Mouse (Mus musculus): Measurements from ENCODE around the gene Plcb4. TPM values are rescaled to one million over a fixed set of nuclear protein-coding genes. Genes with fewer than 3 reads are reported as not detected.

The Plcb4 gene
- total and polyA plus RNA-seq, 3 experiments: not detected

DNA sequence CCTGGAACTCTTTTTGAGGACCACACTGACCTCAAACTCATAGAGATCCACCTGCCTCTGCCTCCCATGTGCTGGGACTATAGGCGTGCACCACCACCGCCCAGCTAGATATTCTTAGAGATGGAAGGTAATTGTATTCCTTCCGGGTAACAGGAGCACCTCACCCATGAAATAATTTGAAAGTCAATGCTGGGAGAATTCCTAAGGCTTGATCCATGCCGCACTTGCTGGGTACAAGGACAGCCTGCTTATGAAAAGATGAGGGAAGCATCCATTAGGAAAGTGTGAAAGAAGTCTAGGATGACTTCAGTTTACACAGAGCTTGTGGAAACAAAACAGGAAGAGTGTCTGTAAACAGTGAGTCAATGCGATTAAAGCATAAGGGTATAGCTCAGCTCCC is 232.9 kb downstream of the Plcb4 start:
- no peak overlapping the region for H3K27ac ChIP-seq (ENCODE audit: insufficient read depth, low read depth)
- TF ChIP-seq E2F4 (IDR thresholded peaks at IDR 0.05; ENCODE audit: insufficient replicate concordance, low read depth, low read length): no peak
- no peak for TF ChIP-seq CHD1 (IDR thresholded peaks at IDR 0.05; ENCODE audit: low read depth, low read length)
- no peak for TF ChIP-seq ZMIZ1 (IDR thresholded peaks at IDR 0.05; ENCODE audit: low read depth, low read length)
- TF ChIP-seq ELF1 (IDR thresholded peaks at IDR 0.05; ENCODE audit: low read depth, low read length): no peak
- TF ChIP-seq BHLHE40 (IDR thresholded peaks at IDR 0.05; ENCODE audit: low read depth, low read length): no peak
- TF ChIP-seq MEF2A (IDR thresholded peaks at IDR 0.05; ENCODE audit: borderline replicate concordance, low read depth, low read length): no peak
- no peak for TF ChIP-seq NRF1 (IDR thresholded peaks at IDR 0.05; ENCODE audit: low read depth, low read length)
- no peak for TF ChIP-seq CTCF (conservative IDR thresholded peaks at IDR 0.05 in 1 of 2, IDR thresholded peaks at IDR 0.05 in 1 of 2; ENCODE audit: low read depth in 2 of 2, low read length in 2 of 2)
- no peak for TF ChIP-seq IRF4 (IDR thresholded peaks at IDR 0.05; ENCODE audit: low read depth, low read length)
- TF ChIP-seq SIN3A (IDR thresholded peaks at IDR 0.05; ENCODE audit: low read length): no peak
- TF ChIP-seq KAT2A (IDR thresholded peaks at IDR 0.05; ENCODE audit: insufficient replicate concordance, low read length): no peak
- no peak for TF ChIP-seq ETS1 (conservative IDR thresholded peaks at IDR 0.05; ENCODE audit: low read depth, low read length)
- no peaks in the 10 kb centered on the region for H3K36me3 ChIP-seq (replicated peaks in 1 of 2; ENCODE audit: control insufficient read depth in 1 of 2, insufficient read depth in 1 of 2, low read length in 1 of 2)
- dilution Hi-C loops (cut with MboI; ENCODE audit: extremely low pct_ligation_motif_present, extremely low pct_unique_long_range_greater_than_20kb, low sequenced_read_pairs) (no loop called here), in situ Hi-C loops (cut with MboI; ENCODE audit: low pct_ligation_motif_present, low pct_unique_long_range_greater_than_20kb, low sequenced_read_pairs) (no loop called here)
- peaks cover 70% of the 10 kb centered on the region for H3K9me3 ChIP-seq (replicated peaks; ENCODE audit: low read length)
- DNase-seq (ENCODE audit: extremely low read depth): no peak
- no peak overlapping the region for H3K4me3 ChIP-seq (replicated peaks in 1 of 3; ENCODE audit: low read depth in 2 of 3, low read length in 2 of 3, poor library complexity in 1 of 3)
- no peaks in the 10 kb centered on the region for H3K4me1 ChIP-seq (ENCODE audit: control insufficient read depth in 1 of 2, insufficient read depth in 2 of 2)
- H3K79me2 ChIP-seq (replicated peaks; ENCODE audit: control insufficient read depth, extremely low read depth, insufficient read depth, poor library complexity, severe bottlenecking): no peaks in the 10 kb centered on the region
- H3K27me3 ChIP-seq (replicated peaks): no peaks in the 10 kb centered on the region
- no peak overlapping the region for H3K4me2 ChIP-seq (ENCODE audit: insufficient read depth, low read depth, poor library complexity, severe bottlenecking)
- H3K9ac ChIP-seq (ENCODE audit: insufficient read depth, low read depth): no peak overlapping the region

DNA sequence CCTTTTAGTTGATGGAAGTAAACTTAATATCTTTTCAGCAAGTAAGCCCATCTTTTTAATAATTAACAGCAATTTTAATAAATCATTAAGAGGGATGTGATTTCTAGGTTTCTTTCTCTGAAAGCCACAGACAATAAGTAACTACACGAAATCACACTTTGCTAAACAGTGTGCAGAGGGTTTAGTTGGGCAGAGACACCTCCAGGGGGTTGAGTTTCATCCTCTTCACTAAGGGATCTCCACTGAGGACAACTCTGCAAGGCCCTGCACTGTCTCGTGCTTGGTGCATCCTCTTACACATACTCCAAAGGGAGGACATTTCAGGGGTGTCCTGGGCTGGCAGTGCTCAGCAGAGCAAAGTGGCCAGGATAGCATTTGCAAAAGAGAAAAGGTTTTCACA is 235.8 kb downstream of the Plcb4 start:
- H3K79me2 ChIP-seq (replicated peaks; ENCODE audit: control insufficient read depth, extremely low read depth, insufficient read depth, poor library complexity, severe bottlenecking): no peaks in the 10 kb centered on the region
- DNase-seq (ENCODE audit: extremely low read depth): no peak
- no peaks in the 10 kb centered on the region for H3K36me3 ChIP-seq (replicated peaks in 1 of 2; ENCODE audit: control insufficient read depth in 1 of 2, insufficient read depth in 1 of 2, low read length in 1 of 2)
- no peak overlapping the region for H3K4me3 ChIP-seq (replicated peaks in 1 of 3; ENCODE audit: low read depth in 2 of 3, low read length in 2 of 3, poor library complexity in 1 of 3)
- in situ Hi-C loops (cut with MboI; ENCODE audit: low pct_ligation_motif_present, low pct_unique_long_range_greater_than_20kb, low sequenced_read_pairs) (no loop called here), dilution Hi-C loops (cut with MboI; ENCODE audit: extremely low pct_ligation_motif_present, extremely low pct_unique_long_range_greater_than_20kb, low sequenced_read_pairs) (no loop called here)
- no peak overlapping the region for H3K4me2 ChIP-seq (ENCODE audit: insufficient read depth, low read depth, poor library complexity, severe bottlenecking)
- H3K27ac ChIP-seq (ENCODE audit: insufficient read depth, low read depth): no peak overlapping the region
- no peaks in the 10 kb centered on the region for H3K27me3 ChIP-seq (replicated peaks)
- no peak overlapping the region for H3K9ac ChIP-seq (ENCODE audit: insufficient read depth, low read depth)
- TF ChIP-seq UBTF (IDR thresholded peaks at IDR 0.05; ENCODE audit: low read depth, low read length): no peak
- TF ChIP-seq CHD2 (IDR thresholded peaks at IDR 0.05; ENCODE audit: low read length): no peak
- TF ChIP-seq USF1 (IDR thresholded peaks at IDR 0.05; ENCODE audit: low read depth, low read length): no peak
- TF ChIP-seq MAFK (IDR thresholded peaks at IDR 0.05; ENCODE audit: insufficient replicate concordance, low read length): no peak
- no peak for TF ChIP-seq POLR2AphosphoS2 (IDR thresholded peaks at IDR 0.05; ENCODE audit: low read depth, low read length)
- TF ChIP-seq HCFC1 (IDR thresholded peaks at IDR 0.05; ENCODE audit: low read depth, low read length): no peak
- TF ChIP-seq JUND (conservative IDR thresholded peaks at IDR 0.05; ENCODE audit: low read depth, low read length): no peak
- no peak for TF ChIP-seq BHLHE40 (IDR thresholded peaks at IDR 0.05; ENCODE audit: low read depth, low read length)
- no peak for TF ChIP-seq ZC3H11A (IDR thresholded peaks at IDR 0.05; ENCODE audit: low read depth, low read length)
- TF ChIP-seq TCF12 (IDR thresholded peaks at IDR 0.05; ENCODE audit: low read depth, low read length): no peak
- no peak for TF ChIP-seq NELFE (IDR thresholded peaks at IDR 0.05; ENCODE audit: low read depth, low read length)
- no peaks in the 10 kb centered on the region for H3K4me1 ChIP-seq (ENCODE audit: control insufficient read depth in 1 of 2, insufficient read depth in 2 of 2)
- H3K9me3 ChIP-seq (replicated peaks; ENCODE audit: low read length): peaks cover 65% of the 10 kb centered on the region

Data from CH12.LX (cell line).